Mouse (Mus musculus): Measurements from ENCODE around the gene Emp1.

DNA sequence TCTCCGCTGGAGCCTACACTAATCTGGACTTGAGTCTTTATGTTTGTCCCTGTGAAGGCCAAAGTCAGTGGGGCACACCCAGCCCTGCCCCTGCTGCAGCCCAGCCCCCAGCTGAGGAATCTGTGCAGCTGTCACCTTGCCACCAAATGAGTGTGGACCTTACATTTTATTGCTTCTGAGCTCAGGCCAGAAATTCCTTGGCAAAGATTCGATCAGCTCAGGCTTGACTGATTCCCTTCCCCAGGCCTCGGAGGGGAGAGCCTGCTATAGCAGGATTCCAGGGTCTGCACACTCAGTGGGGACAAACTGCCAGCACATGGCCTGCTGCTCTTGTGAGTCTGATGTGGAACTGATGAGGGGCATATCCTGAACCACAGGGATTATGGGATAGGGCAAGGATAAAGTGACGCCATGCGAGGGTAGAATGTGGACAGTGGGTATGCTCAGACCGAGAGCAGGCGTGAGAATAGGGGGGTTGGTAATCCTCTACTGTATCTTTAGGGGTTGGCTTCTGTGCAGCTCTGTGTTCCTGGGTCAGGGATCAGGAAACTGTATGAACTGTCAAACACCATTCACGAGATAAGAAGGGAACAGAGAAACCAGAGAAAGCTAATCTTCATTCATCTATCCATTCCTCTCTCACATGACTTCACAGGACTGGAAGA lies 10.6 kb upstream of the Emp1 start:
- no peak for TF ChIP-seq CTCF (IDR thresholded peaks at IDR 0.05; ENCODE audit: extremely low read depth, insufficient read depth, insufficient read length, insufficient replicate concordance)
- TF ChIP-seq POLR2A (IDR thresholded peaks at IDR 0.05; ENCODE audit: low read depth, low read length): no peak
